ENCODE assay signal across 16 mouse cellular contexts in genomic region chr7:99175118-99175517, GRCm38 (mm10). TPM values are rescaled to one million over a fixed set of nuclear protein-coding genes. Genes with fewer than 3 reads are reported as not detected.
A peak's percentile ranks its signal among the peaks of the same experiment; 100 is the strongest.
DNase-seq lines count a peak whose midpoint lies in the region; ATAC-seq and TF ChIP-seq lines count a peak whose summit lies in the region.
"Had no signal": no experiment of that assay in that cellular context is flagged by ENCODE, and none has a peak within 500 bp of the region (broad histone marks: within the 10 kb centered on the region; RNA-seq: fewer than 3 reads in every experiment).

No protein-coding gene starts in this region.

- ATAC-seq in kidney, embryonic 15.5 days (replicated peaks; ENCODE audit: low FRiP score): no peak
- ATAC-seq in intestine, embryonic 16.5 days: peak; percentile 52
- ATAC-seq in stomach, postnatal 0 days (ENCODE audit: low FRiP score, low TSS enrichment): peak; percentile 64
- ATAC-seq: forebrain, embryonic 16.5 days had no signal

- DNase-seq in kidney, adult 9 months: no peak
- no peak for DNase-seq in stomach, postnatal 0 days (ENCODE audit: low spot score)
- DNase-seq in thymus, postnatal 36 days: no peak
- no peak for DNase-seq in frontal cortex, adult 2 months (ENCODE audit: extremely low spot score in 1 of 2, low spot score in 1 of 2)
- DNase-seq: adrenal gland, postnatal 14 days; cerebellum, adult 2 months; cerebellum, postnatal 10 days; gastrocnemius, postnatal 25 days had no signal

- no peak overlapping the region for H3K27ac ChIP-seq in kidney, embryonic 15.5 days
- 0 out of 2 replicates have a peak overlapping the region, but pooled peaks have one; percentile 18 for H3K27ac ChIP-seq in brown adipose tissue, adult 24 weeks (replicated peaks; ENCODE audit: low read depth, low read length)
- peak overlapping the region; percentile 80 for H3K27ac ChIP-seq in intestine, embryonic 16.5 days (ENCODE audit: low read length)
- peak overlapping the region; percentile 63 for H3K27ac ChIP-seq in stomach, postnatal 0 days (replicated peaks)
- H3K27ac ChIP-seq: embryonic facial prominence, embryonic 12.5 days; forebrain, embryonic 12.5 days; hindbrain, embryonic 15.5 days had no signal

- H3K4me2 ChIP-seq in kidney, embryonic 15.5 days: no peak overlapping the region
- peak overlapping the region; percentile 22; the same call in 1 of the 2 replicates for H3K4me2 ChIP-seq in intestine, embryonic 16.5 days (ENCODE audit: low read depth, low read length)
- no peak overlapping the region for H3K4me2 ChIP-seq in stomach, postnatal 0 days (replicated peaks; ENCODE audit: low read depth)
- H3K4me2 ChIP-seq: embryonic facial prominence, embryonic 12.5 days; forebrain, embryonic 12.5 days; heart, embryonic 12.5 days; hindbrain, embryonic 15.5 days had no signal

- 54% methylated on average over 11 of the region's 11 CpGs for WGBS in kidney, embryonic 15.5 days
- WGBS in intestine, embryonic 16.5 days: 57% methylated on average over 11 of the region's 11 CpGs
- 58% methylated on average over 11 of the region's 11 CpGs for WGBS in stomach, postnatal 0 days

- H3K9ac ChIP-seq in kidney, embryonic 15.5 days: 0 out of 2 replicates have a peak overlapping the region, but pooled peaks have one; percentile 7
- H3K9ac ChIP-seq in intestine, embryonic 16.5 days (ENCODE audit: low read depth, low read length): 0 out of 2 replicates have a peak overlapping the region, but pooled peaks have one; percentile 43
- H3K9ac ChIP-seq in stomach, postnatal 0 days (ENCODE audit: low read length): no peak overlapping the region
- H3K9ac ChIP-seq: embryonic facial prominence, embryonic 12.5 days; forebrain, embryonic 12.5 days; heart, embryonic 12.5 days; hindbrain, embryonic 15.5 days had no signal

- H3K4me1 ChIP-seq in kidney, embryonic 15.5 days: peaks cover 20% of the 10 kb centered on the region
- peaks cover 2% of the 10 kb centered on the region; the same call in 1 of the 2 replicates for H3K4me1 ChIP-seq in brown adipose tissue, adult 24 weeks (ENCODE audit: control insufficient read depth, insufficient read depth, insufficient read length, low read length)
- H3K4me1 ChIP-seq in intestine, embryonic 16.5 days (ENCODE audit: control insufficient read depth, insufficient read depth, low read length): peaks cover 46% of the 10 kb centered on the region
- H3K4me1 ChIP-seq in stomach, postnatal 0 days (replicated peaks; ENCODE audit: control insufficient read depth, insufficient read depth): no peaks in the 10 kb centered on the region
- H3K4me1 ChIP-seq: forebrain, embryonic 12.5 days; hindbrain, embryonic 15.5 days had no signal

- H3K9me3 ChIP-seq in kidney, embryonic 15.5 days (replicated peaks): no peaks in the 10 kb centered on the region
- H3K9me3 ChIP-seq in intestine, embryonic 16.5 days (ENCODE audit: control insufficient read depth, low read length): no peaks in the 10 kb centered on the region
- H3K9me3 ChIP-seq in stomach, postnatal 0 days (ENCODE audit: control insufficient read depth, low read length): no peaks in the 10 kb centered on the region
- H3K9me3 ChIP-seq: embryonic facial prominence, embryonic 12.5 days; forebrain, embryonic 12.5 days; heart, embryonic 12.5 days; hindbrain, embryonic 15.5 days had no signal

- H3K27me3 ChIP-seq in kidney, embryonic 15.5 days: no peaks in the 10 kb centered on the region
- H3K27me3 ChIP-seq in intestine, embryonic 16.5 days (replicated peaks; ENCODE audit: control insufficient read depth, insufficient read depth, low read length): no peaks in the 10 kb centered on the region
- no peaks in the 10 kb centered on the region for H3K27me3 ChIP-seq in stomach, postnatal 0 days (ENCODE audit: control insufficient read depth, insufficient read depth, low read length)
- H3K27me3 ChIP-seq: embryonic facial prominence, embryonic 12.5 days; forebrain, embryonic 12.5 days; hindbrain, embryonic 15.5 days had no signal

- H3K36me3 ChIP-seq in kidney, embryonic 15.5 days: no peaks in the 10 kb centered on the region
- no peaks in the 10 kb centered on the region for H3K36me3 ChIP-seq in intestine, embryonic 16.5 days (ENCODE audit: control insufficient read depth, insufficient read depth, low read length)
- H3K36me3 ChIP-seq in stomach, postnatal 0 days (ENCODE audit: control insufficient read depth, insufficient read depth, low read length): no peaks in the 10 kb centered on the region; the same call in 1 of the 2 replicates
- H3K36me3 ChIP-seq: embryonic facial prominence, embryonic 12.5 days; forebrain, embryonic 12.5 days; heart, embryonic 12.5 days; hindbrain, embryonic 15.5 days had no signal

- H3K4me3 ChIP-seq in kidney, embryonic 15.5 days (replicated peaks): no peak overlapping the region
- peak overlapping the region; percentile 52 for H3K4me3 ChIP-seq in brown adipose tissue, adult 24 weeks (ENCODE audit: insufficient read depth, low read depth, low read length)
- no peak overlapping the region for H3K4me3 ChIP-seq in intestine, embryonic 16.5 days (ENCODE audit: low read length)
- H3K4me3 ChIP-seq in stomach, postnatal 0 days (ENCODE audit: low read depth, low read length): no peak overlapping the region
- H3K4me3 ChIP-seq: embryonic facial prominence, embryonic 12.5 days; forebrain, embryonic 12.5 days; heart, embryonic 12.5 days; hindbrain, embryonic 15.5 days had no signal

- TF ChIP-seq EP300 in stomach, postnatal 0 days (optimal IDR thresholded peaks at IDR 0.05): no peak

- no peak for TF ChIP-seq CTCF in stomach, postnatal 0 days (IDR thresholded peaks at IDR 0.05; ENCODE audit: low read depth)

RNA-seq across cellular contexts. Expression of gene Dgat2, which starts 7.4 kb away (rescaled TPM):
- 29.0 and 31.2 TPM in 2 replicates for polyA plus RNA-seq in kidney, embryonic 15.5 days (2015; fragmentation: Nextera tagmentation; extraction: Ambion mirVana)
- 1,082 and 1,581 TPM in 2 replicates for polyA plus RNA-seq in brown adipose tissue, adult 24 weeks (2012; ENCODE audit: insufficient read depth, insufficient read length, missing spikeins)
- 325 and 488 TPM in 2 replicates for polyA plus RNA-seq in intestine, embryonic 16.5 days (2015; fragmentation: Nextera tagmentation; extraction: Ambion mirVana)
- 307 and 320 TPM in 2 replicates for polyA plus RNA-seq in stomach, postnatal 0 days (2015; fragmentation: Nextera tagmentation; extraction: Ambion mirVana)
- polyA plus RNA-seq in frontal cortex, adult 2 months (2012; rRNA removed): 58.0 and 63.4 TPM in 2 replicates

RNA-seq across cellular contexts. Expression of gene Uvrag, which starts 34.2 kb away (rescaled TPM):
- 19.1 and 22.6 TPM in 2 replicates for polyA plus RNA-seq in kidney, embryonic 15.5 days (2015; fragmentation: Nextera tagmentation; extraction: Ambion mirVana)
- polyA plus RNA-seq in brown adipose tissue, adult 24 weeks (2012; ENCODE audit: insufficient read depth, insufficient read length, missing spikeins): 11.5 and 12.4 TPM in 2 replicates
- 17.4 and 18.3 TPM in 2 replicates for polyA plus RNA-seq in intestine, embryonic 16.5 days (2015; fragmentation: Nextera tagmentation; extraction: Ambion mirVana)
- 9.8 and 10.7 TPM in 2 replicates for polyA plus RNA-seq in stomach, postnatal 0 days (2015; fragmentation: Nextera tagmentation; extraction: Ambion mirVana)
- 15.6 and 16.8 TPM in 2 replicates for polyA plus RNA-seq in frontal cortex, adult 2 months (2012; rRNA removed)
